Mouse (Mus musculus): ENCODE results near the gene Cd9. TPM values are rescaled to one million over a fixed set of nuclear protein-coding genes. Genes with fewer than 3 reads are reported as not detected.

Gene Cd9
- polyA plus RNA-seq, 1 experiment from 2014 or later = 487 TPM

GRCm38 (mm10) chr6:125475184-125475583 is 19.4 kb downstream of the Cd9 start:
- WGBS = 10% methylated on average over 1 of the region's 1 CpGs
- Histone ChIP-seq H3K4me3 (ENCODE audit: low read depth, low read length) (no peak overlapping the region), H3K36me3 (ENCODE audit: control insufficient read depth, insufficient read depth, low read length) (no peaks in the 10 kb centered on the region), H3K9me3 (ENCODE audit: control insufficient read depth, low read length) (no peaks in the 10 kb centered on the region), H3K27me3 (ENCODE audit: control insufficient read depth, insufficient read depth, low read length) (no peaks in the 10 kb centered on the region), H3K4me2 (replicated peaks; ENCODE audit: low read depth) (no peak overlapping the region), H3K27ac (replicated peaks) (no peak overlapping the region), H3K9ac (ENCODE audit: low read length) (no peak overlapping the region), H3K4me1 (replicated peaks; ENCODE audit: control insufficient read depth, insufficient read depth) (peaks cover 9% of the 10 kb centered on the region)
- ATAC-seq (ENCODE audit: low FRiP score, low TSS enrichment) = no peak
- DNase-seq (ENCODE audit: low spot score) = no peak
- TF ChIP-seq CTCF (IDR thresholded peaks at IDR 0.05; ENCODE audit: low read depth) (no peak), EP300 (optimal IDR thresholded peaks at IDR 0.05) (no peak)

- DNase-seq (ENCODE audit: low spot score) (no peak), ATAC-seq (ENCODE audit: low FRiP score, low TSS enrichment) (no peak)
- no peak for TF ChIP-seq EP300 (optimal IDR thresholded peaks at IDR 0.05)
- no peak for TF ChIP-seq CTCF (IDR thresholded peaks at IDR 0.05; ENCODE audit: low read depth)
- H3K4me3 ChIP-seq (ENCODE audit: low read depth, low read length) = no peak overlapping the region
- H3K4me2 ChIP-seq (replicated peaks; ENCODE audit: low read depth) = no peak overlapping the region
- no peaks in the 10 kb centered on the region for H3K36me3 ChIP-seq (ENCODE audit: control insufficient read depth, insufficient read depth, low read length)
- H3K9me3 ChIP-seq (ENCODE audit: control insufficient read depth, low read length) = no peaks in the 10 kb centered on the region
- 71% methylated on average over 5 of the region's 5 CpGs for WGBS
- H3K9ac ChIP-seq (ENCODE audit: low read length) = no peak overlapping the region
- H3K27me3 ChIP-seq (ENCODE audit: control insufficient read depth, insufficient read depth, low read length) = no peaks in the 10 kb centered on the region
- no peak overlapping the region for H3K27ac ChIP-seq (replicated peaks)
- peaks cover 9% of the 10 kb centered on the region for H3K4me1 ChIP-seq (replicated peaks; ENCODE audit: control insufficient read depth, insufficient read depth)
These were observed 20.7 kb downstream of the Cd9 start for GRCm38 (mm10) chr6:125473939-125474338.

GRCm38 (mm10) chr6:125473321-125473721 is 21.3 kb downstream of the Cd9 start:
- TF ChIP-seq CTCF (IDR thresholded peaks at IDR 0.05; ENCODE audit: low read depth) = no peak
- no peak for TF ChIP-seq EP300 (optimal IDR thresholded peaks at IDR 0.05)
- DNase-seq (ENCODE audit: low spot score) (peak; percentile 57), ATAC-seq (ENCODE audit: low FRiP score, low TSS enrichment) (peak; percentile 14; the same call in 1 of the 2 replicates)
- H3K4me3 ChIP-seq (ENCODE audit: low read depth, low read length) = no peak overlapping the region
- H3K4me2 ChIP-seq (replicated peaks; ENCODE audit: low read depth) = no peak overlapping the region
- H3K9ac ChIP-seq (ENCODE audit: low read length) = no peak overlapping the region
- H3K4me1 ChIP-seq (replicated peaks; ENCODE audit: control insufficient read depth, insufficient read depth) = peaks cover 14% of the 10 kb centered on the region
- WGBS = 74% methylated on average over 9 of the region's 9 CpGs
- H3K27me3 ChIP-seq (ENCODE audit: control insufficient read depth, insufficient read depth, low read length) = no peaks in the 10 kb centered on the region
- H3K36me3 ChIP-seq (ENCODE audit: control insufficient read depth, insufficient read depth, low read length) = no peaks in the 10 kb centered on the region
- H3K27ac ChIP-seq (replicated peaks) = no peak overlapping the region
- no peaks in the 10 kb centered on the region for H3K9me3 ChIP-seq (ENCODE audit: control insufficient read depth, low read length)

GRCm38 (mm10) chr6:125471921-125472320 is 22.7 kb downstream of the Cd9 start:
- TF ChIP-seq CTCF (IDR thresholded peaks at IDR 0.05; ENCODE audit: low read depth) (no peak), EP300 (optimal IDR thresholded peaks at IDR 0.05) (no peak)
- Histone ChIP-seq H3K27me3 (ENCODE audit: control insufficient read depth, insufficient read depth, low read length) (no peaks in the 10 kb centered on the region), H3K4me3 (ENCODE audit: low read depth, low read length) (no peak overlapping the region), H3K27ac (replicated peaks) (peak overlapping the region; percentile 35; the same call in 1 of the 2 replicates), H3K4me2 (replicated peaks; ENCODE audit: low read depth) (no peak overlapping the region), H3K9me3 (ENCODE audit: control insufficient read depth, low read length) (no peaks in the 10 kb centered on the region), H3K4me1 (replicated peaks; ENCODE audit: control insufficient read depth, insufficient read depth) (peaks cover 13% of the 10 kb centered on the region; the same call in 1 of the 2 replicates), H3K9ac (ENCODE audit: low read length) (no peak overlapping the region), H3K36me3 (ENCODE audit: control insufficient read depth, insufficient read depth, low read length) (no peaks in the 10 kb centered on the region)
- DNase-seq (ENCODE audit: low spot score) (no peak), ATAC-seq (ENCODE audit: low FRiP score, low TSS enrichment) (no peak)
- 55% methylated on average over 4 of the region's 4 CpGs for WGBS

- TF ChIP-seq EP300 (optimal IDR thresholded peaks at IDR 0.05) = no peak
- TF ChIP-seq CTCF (IDR thresholded peaks at IDR 0.05; ENCODE audit: low read depth) = no peak
- ATAC-seq (ENCODE audit: low FRiP score, low TSS enrichment) (no peak), DNase-seq (ENCODE audit: low spot score) (no peak)
- Histone ChIP-seq H3K9me3 (ENCODE audit: control insufficient read depth, low read length) (no peaks in the 10 kb centered on the region), H3K4me2 (replicated peaks; ENCODE audit: low read depth) (no peak overlapping the region), H3K27me3 (ENCODE audit: control insufficient read depth, insufficient read depth, low read length) (no peaks in the 10 kb centered on the region), H3K9ac (ENCODE audit: low read length) (no peak overlapping the region), H3K27ac (replicated peaks) (peak overlapping the region; percentile 35; the same call in 1 of the 2 replicates), H3K4me3 (ENCODE audit: low read depth, low read length) (no peak overlapping the region), H3K4me1 (replicated peaks; ENCODE audit: control insufficient read depth, insufficient read depth) (peaks cover 13% of the 10 kb centered on the region; the same call in 1 of the 2 replicates), H3K36me3 (ENCODE audit: control insufficient read depth, insufficient read depth, low read length) (no peaks in the 10 kb centered on the region)
- WGBS = 79% methylated on average over 7 of the region's 7 CpGs
These were observed 23.3 kb downstream of the Cd9 start for GRCm38 (mm10) chr6:125471326-125471725.

- Histone ChIP-seq H3K9me3 (ENCODE audit: control insufficient read depth, low read length) (no peaks in the 10 kb centered on the region), H3K4me3 (ENCODE audit: low read depth, low read length) (no peak overlapping the region), H3K27me3 (ENCODE audit: control insufficient read depth, insufficient read depth, low read length) (no peaks in the 10 kb centered on the region), H3K4me2 (replicated peaks; ENCODE audit: low read depth) (no peak overlapping the region), H3K27ac (replicated peaks) (0 out of 2 replicates have a peak overlapping the region, but pooled peaks have one; percentile 53), H3K4me1 (replicated peaks; ENCODE audit: control insufficient read depth, insufficient read depth) (peaks cover 13% of the 10 kb centered on the region; the same call in 1 of the 2 replicates), H3K36me3 (ENCODE audit: control insufficient read depth, insufficient read depth, low read length) (no peaks in the 10 kb centered on the region), H3K9ac (ENCODE audit: low read length) (no peak overlapping the region)
- TF ChIP-seq EP300 (optimal IDR thresholded peaks at IDR 0.05) (no peak), CTCF (IDR thresholded peaks at IDR 0.05; ENCODE audit: low read depth) (no peak)
- WGBS = 67% methylated on average over 5 of the region's 5 CpGs
- DNase-seq (ENCODE audit: low spot score) (no peak), ATAC-seq (ENCODE audit: low FRiP score, low TSS enrichment) (no peak)
These were observed 24.0 kb downstream of the Cd9 start for GRCm38 (mm10) chr6:125470616-125471015.

All from stomach, postnatal 0 days (tissue).